8 mouse cellular contexts compared by ENCODE assay signal in genomic region chr11:98773635-98774295, GRCm38 (mm10). TPM values are rescaled to one million over a fixed set of nuclear protein-coding genes. Genes with fewer than 3 reads are reported as not detected.
DNase-seq lines count a peak whose midpoint lies in the region; ATAC-seq lines count a peak whose summit lies in the region.

No protein-coding gene starts in this region.

- H3K4me2 ChIP-seq in hindbrain, embryonic 13.5 days = peak overlapping the region; percentile 79

- peak overlapping the region; percentile 44 for H3K4me3 ChIP-seq in hindbrain, embryonic 13.5 days

- peaks cover 54% of the 10 kb centered on the region for H3K4me1 ChIP-seq in hindbrain, embryonic 13.5 days (replicated peaks)

- ATAC-seq in hindbrain, embryonic 13.5 days (ENCODE audit: low FRiP score) = peak; percentile 63

- H3K27ac ChIP-seq in hindbrain, embryonic 13.5 days = no peak overlapping the region

- peak overlapping the region; percentile 66 for H3K9ac ChIP-seq in hindbrain, embryonic 13.5 days

- no peaks in the 10 kb centered on the region for H3K9me3 ChIP-seq in hindbrain, embryonic 13.5 days

- peak; percentile 98 for DNase-seq in NIH3T3 (ENCODE audit: low read depth)
- peak; percentile 94 to 95 for DNase-seq in cerebellum, postnatal 10 days
- peak; percentile 98 to 99 for DNase-seq in frontal cortex, postnatal 10 days (ENCODE audit: low spot score in 2 of 2)
- peak; percentile 100 for DNase-seq in layer of hippocampus, postnatal 36 days
- peak; percentile 100 for DNase-seq in lung, postnatal 36 days
- DNase-seq in retina, postnatal 1 day = peak; percentile 99
- DNase-seq in urinary bladder, adult 18-20 months (ENCODE audit: low spot score in 2 of 2) = peak; percentile 99 to 100

- WGBS in hindbrain, embryonic 13.5 days = under 1% methylated on average over 32 of the region's 37 CpGs

- H3K27me3 ChIP-seq in hindbrain, embryonic 13.5 days = no peaks in the 10 kb centered on the region

- peaks cover 31% of the 10 kb centered on the region for H3K36me3 ChIP-seq in hindbrain, embryonic 13.5 days

RNA-seq across cellular contexts. Expression of gene Nr1d1, which starts 1.4 kb away (rescaled TPM):
- polyA plus RNA-seq in hindbrain, embryonic 13.5 days (2015; fragmentation: Nextera tagmentation; extraction: Ambion mirVana) = 1.9 and 2.4 TPM in 2 replicates
- 10 to 100 TPM; 59.1 to 78.4 TPM for total RNA-seq in layer of hippocampus, postnatal 36 days (2021)

RNA-seq across cellular contexts. Expression of gene Msl1, which starts 21.6 kb away (rescaled TPM):
- polyA plus RNA-seq in hindbrain, embryonic 13.5 days (2015; fragmentation: Nextera tagmentation; extraction: Ambion mirVana) = 31.5 and 33.0 TPM in 2 replicates
- 100 to 1,000 TPM; 185 to 187 TPM for total RNA-seq in layer of hippocampus, postnatal 36 days (2021)

RNA-seq across cellular contexts. Expression of gene Casc3, which starts 30.9 kb away (rescaled TPM):
- 48.7 and 50.2 TPM in 2 replicates for polyA plus RNA-seq in hindbrain, embryonic 13.5 days (2015; fragmentation: Nextera tagmentation; extraction: Ambion mirVana)
- total RNA-seq in layer of hippocampus, postnatal 36 days (2021) = 10 to 100 TPM; 52.2 to 61.2 TPM

RNA-seq across cellular contexts. Expression of gene Thra, which starts 33.3 kb away (rescaled TPM):
- 117 and 122 TPM in 2 replicates for polyA plus RNA-seq in hindbrain, embryonic 13.5 days (2015; fragmentation: Nextera tagmentation; extraction: Ambion mirVana)
- 100 to 1,000 TPM; 956 to 985 TPM for total RNA-seq in layer of hippocampus, postnatal 36 days (2021)

RNA-seq across cellular contexts. Expression of gene Med24, which starts 44.5 kb away (rescaled TPM):
- 72.4 and 75.2 TPM in 2 replicates for polyA plus RNA-seq in hindbrain, embryonic 13.5 days (2015; fragmentation: Nextera tagmentation; extraction: Ambion mirVana)
- 100 to 1,000 TPM; 127 to 140 TPM for total RNA-seq in layer of hippocampus, postnatal 36 days (2021)
